Mouse (Mus musculus) layer of hippocampus, adult 18-20 months (tissue): Measurements from ENCODE around the gene Ptprn. TPM values are rescaled to one million over a fixed set of nuclear protein-coding genes. Genes with fewer than 3 reads are reported as not detected.

Source experiments
- DNase-seq, 2 experiments: peaks; one replicate each; pipeline ENCODE4 v3.0.0; 2022; ENCODE audit warnings: low spot score in 2 of 2
- long read RNA-seq: library from polyadenylated mRNA; stranded (forward); transcript quantifications from one replicate; pipeline ENCODE4 v2.0.0, GENCODE M21; 2021
- total RNA-seq, 2 experiments: library from RNA; stranded (reverse); gene quantifications; 2 replicates each; pipeline ENCODE4 v1.2.3; 2021

The Ptprn gene
- 100 to 1,000 TPM; 399 to 401 TPM for total RNA-seq
- long read RNA-seq, transcript Ptprn-201 (23 exons, 3,554 nt), result major isoform, 246 of 512 reads
- long read RNA-seq, partial matches to known transcripts, result 203 of 512 reads
- long read RNA-seq, other reads (novel, unspliced or antisense), result 63 of 512 reads

DNA sequence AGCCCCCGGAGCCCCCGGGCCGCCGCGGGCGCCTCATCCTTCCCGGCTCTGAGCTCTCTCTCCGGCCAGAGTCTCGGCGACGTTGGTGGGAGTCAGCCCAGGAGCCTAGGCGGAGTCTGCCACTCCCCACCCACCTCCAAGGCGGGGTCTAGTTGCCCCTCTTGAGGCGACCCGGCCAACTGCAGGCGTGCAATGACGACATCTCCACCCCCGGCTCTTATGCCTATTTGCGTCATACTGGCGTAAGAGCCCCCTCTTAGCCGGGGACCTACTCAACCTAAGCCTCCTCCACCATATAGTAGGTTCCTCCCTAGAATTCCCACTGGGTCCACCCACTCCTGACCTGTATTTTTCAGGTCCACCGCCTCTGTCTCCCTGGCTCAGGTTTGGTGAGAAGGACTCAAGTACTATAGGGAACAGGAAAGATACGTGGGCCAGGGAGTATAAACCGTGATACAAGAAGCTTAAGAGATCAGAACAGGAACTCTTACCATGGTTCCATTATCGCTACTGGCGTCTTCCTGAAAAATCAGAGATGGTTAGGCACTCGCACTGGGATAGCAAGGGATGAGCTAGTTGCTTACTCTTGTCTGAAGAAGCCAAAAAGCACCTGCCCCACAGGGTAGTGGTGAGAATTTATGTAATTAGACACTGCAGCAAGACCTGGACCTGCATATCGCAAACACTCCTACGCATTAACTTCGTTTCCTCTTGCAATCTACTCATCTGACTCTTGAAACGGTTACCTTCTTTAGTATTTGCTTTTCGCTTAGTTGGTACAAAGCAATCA lies at the start of gene Ptprn:
Ptprn (minus strand) TSS at position 412 of the 790 bp plus-strand sequence.
- DNase-seq, result peak; percentile 78 to 79

DNA sequence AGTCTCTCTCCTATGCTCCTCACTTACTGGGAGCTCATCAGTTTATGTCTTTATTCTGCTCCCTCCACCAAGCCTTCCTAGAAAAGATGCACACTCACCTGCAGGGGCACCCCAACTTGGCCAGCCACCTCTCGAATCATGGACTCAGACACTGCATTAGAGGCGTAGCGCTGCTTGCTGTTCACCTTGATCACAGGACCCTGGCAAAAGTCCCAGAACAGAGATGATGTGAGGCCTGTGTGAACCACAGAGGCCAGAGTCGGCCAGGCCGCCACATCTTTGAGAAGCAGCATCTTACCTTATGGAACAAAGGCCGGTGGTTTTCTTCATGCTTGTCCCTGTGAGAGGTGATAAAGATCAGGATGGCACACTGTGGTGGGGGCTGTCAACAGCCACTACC lies 47.4 kb upstream of the Ptprn start:
- DNase-seq, result no peak

DNA sequence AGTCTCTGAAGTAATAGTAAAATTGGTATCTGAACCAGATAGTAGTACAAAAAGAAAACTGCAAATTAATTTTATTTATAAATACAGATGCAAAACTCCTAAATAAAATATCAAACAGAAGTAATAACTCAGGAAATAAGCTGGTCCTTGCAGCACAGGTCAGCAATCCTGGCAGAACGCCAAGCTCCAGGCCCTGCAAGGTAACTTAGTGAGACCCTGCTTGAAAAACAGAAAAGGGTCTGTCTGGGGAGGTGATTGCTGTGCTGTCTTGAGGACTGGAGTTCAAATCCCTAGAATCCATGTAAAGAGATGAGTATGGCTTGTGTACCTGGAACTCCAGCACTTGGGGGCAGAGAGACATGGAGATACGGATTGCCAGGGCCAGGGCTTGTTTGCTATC lies 40.4 kb upstream of the Ptprn start:
- no peak for DNase-seq

DNA sequence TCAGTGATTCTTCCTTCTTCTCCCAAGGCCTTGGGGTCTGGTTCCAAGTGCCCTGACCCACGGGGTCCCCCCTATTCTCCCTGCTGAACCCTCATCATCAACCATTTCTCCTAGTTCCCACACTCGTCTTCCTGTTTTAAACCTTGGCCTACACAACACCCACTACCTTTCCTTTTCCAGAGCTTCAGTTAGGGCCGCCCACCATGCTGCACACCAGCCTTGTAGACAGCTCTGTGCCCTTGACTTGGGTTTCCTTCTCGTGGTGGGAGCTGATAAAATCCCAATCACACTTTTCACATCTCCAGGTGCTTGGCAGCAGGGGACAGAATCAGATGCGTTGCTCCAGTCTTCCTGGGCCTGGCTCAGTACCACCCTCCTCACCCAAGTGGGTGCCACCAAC lies 30.0 kb upstream of the Ptprn start:
- DNase-seq, result no peak

DNA sequence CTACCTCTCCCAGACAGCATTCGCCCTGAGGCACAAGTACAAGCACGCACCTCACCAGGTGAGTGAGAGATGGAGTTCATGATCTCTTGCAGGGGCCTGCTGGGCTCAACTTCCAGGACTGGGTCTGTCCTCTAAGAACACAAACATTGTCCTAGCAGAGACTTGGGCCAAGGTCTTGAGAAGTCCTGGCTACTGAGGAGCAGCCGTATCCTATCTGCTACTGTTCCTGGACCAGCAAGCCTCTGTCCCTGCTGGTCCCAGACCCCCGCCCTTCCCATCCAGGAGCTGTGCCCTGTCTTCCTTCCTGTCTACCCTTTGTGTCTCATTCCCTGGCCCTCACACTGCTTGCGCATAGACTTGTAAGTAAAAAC lies 29.0 kb upstream of the Ptprn start:
- DNase-seq, result no peak

DNA sequence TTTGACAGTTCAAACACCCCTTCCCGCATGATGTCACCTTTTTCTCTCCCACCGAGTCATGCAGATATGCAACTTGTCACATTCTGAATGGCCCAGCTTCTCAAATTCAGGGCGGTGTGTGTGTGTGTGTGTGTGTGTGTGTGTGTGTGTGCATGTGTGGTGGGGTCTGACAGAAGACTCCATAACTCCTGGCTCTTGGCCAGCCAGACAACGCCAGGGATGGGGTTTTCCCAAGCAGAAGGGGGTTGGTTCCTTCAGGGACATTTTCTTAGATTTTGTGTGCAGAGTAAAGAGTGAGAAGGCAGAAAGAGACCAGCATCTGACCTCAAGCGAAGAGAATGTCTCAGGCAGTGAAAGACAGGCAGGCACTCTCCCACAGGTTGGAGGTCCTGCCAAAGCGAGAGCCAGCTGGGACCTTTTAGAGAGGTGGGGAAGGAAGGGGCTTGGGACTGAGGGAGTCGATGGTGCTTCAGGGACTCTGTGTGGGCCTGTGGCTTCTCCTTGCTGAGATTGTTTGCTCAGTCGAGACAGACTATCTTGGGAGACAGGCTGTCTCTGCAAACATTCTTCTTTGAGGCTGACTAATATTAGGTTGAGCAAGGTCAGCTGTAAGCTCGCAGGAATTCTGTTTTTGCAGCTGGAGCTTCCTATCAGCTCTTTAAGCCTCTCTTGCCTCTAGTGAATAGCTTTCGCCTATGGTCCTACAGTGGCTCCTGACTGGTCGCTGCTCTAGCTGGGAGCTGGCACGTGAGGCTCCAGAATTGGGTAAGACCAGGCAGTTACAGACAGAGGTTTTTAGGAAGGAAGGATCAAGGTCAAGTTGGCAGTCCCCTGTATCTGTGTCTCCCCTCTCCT lies 28.4 kb upstream of the Ptprn start:
- DNase-seq, result no peak

DNA sequence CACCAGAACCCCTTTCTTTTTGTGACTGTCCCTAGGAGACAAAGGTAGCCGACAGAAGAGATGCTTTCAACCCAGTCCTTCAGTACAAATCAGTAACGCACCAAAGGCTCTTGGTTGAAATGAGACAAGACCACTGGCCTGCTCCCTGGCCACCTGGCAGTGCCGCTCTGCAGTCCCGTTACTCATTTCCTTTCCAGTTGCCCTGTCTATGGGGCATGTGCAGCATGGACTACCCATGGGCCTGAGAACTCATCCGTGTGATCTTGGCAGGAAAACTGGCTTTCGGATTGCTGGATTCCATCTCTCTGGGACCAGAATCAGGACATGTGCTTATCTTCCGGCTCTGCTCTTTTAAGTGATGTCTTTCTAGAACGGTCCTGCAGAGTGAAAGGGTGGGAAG lies 27.0 kb upstream of the Ptprn start:
- no peak for DNase-seq

DNA sequence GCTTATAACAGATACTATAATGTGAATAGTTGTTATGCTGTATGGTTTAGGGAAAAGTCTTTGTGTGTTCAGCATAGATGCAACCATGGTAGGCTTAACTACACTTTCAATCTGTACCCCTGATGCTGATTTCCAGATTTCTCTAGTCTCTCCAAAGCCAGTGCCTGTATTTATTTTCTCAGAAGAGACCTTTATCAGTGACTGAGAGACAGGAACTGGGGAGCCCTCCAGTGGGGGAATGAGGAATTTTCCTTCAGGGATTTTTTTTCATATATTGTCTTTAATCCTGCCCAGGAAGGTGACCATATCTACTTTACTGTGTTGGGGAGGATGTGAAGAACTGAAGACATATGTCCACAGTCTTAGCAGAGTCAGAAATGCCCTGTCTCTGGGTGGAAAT lies 26.3 kb upstream of the Ptprn start:
- DNase-seq, result peak; percentile 44 to 86

DNA sequence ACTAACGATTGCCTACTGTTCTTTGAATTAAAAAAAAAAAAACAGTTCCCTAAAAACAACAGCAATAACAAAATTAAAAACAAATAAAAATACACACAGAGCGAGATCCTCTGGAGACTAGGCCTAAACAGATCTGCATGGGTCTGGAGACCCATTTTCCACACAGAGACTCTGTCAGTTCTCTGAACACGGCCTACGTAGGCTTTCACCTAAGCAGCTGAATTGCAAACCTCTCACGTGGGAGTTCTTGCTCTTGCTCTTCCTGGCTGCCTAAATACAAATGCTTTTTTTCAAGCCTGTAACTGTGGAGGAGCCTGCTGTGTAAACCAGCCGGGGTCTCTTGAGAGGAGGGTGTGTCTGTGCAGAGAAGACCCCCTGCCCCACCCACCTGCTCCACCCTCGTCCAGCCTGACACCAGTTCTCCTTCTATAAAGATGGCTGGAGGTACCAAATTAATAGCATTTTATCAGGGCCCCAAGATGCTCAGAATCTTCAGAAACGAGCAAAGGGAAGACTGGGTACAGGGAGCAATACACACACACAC lies 25.7 kb upstream of the Ptprn start:
- DNase-seq, result no peak

DNA sequence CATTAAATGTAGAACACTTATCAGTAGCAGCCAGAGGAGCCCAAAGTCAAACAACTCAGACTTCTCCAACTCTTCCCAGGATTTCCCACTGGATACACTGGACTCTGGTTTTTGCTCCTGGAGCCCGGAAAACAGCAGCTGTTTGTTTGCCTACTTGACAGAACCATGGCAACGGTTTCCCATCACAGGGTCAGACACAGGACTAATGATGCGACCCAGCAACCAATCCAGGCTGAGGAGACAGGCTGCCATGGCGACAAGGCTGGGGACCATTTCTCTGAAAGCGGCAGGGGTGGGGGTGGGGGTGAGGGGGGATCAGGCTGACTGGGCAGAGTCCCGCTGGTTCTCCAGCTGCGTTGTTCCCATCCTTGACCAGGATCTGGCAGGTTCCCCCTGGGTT lies 25.1 kb upstream of the Ptprn start:
- peak; percentile 37 to 54 for DNase-seq

DNA sequence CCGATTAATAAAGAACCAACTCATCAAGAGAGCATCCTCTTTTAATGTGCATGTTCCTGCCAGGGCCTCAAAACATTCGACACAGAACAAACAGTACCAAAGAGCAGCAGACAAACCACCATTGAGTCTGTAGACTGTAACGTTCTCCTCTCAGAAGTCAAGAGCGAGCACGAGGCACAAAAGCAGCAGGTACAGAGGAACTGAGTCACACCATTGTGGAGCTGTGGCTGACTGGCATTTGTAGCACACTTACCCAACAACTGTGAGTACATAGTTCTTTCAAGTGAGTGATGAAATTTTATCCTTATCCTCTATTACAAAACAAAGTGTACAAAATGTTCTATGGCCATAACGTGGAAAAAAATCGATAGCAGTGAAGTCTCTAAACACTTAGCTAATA lies 20.6 kb upstream of the Ptprn start:
- DNase-seq, result no peak

DNA sequence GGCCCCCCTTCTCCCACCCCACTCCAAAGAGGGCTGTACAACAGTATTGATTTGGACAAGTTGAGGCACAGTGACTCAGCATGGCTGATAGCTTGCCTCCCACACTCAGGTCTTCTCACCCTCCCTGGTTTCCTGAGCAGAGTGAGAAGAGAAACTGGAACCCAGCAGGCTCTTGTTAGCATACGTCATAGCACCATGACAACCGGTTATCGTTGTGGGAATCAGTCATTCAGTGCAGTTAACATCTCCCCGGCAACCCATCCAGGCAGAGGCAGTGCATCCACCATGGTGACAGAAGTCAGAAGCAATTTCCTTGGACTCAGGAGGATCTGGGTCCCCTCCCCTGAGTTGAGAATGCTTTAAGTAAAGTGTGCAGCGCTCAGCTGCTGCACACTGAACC lies 18.7 kb upstream of the Ptprn start:
- peak; percentile 38 to 49 for DNase-seq

DNA sequence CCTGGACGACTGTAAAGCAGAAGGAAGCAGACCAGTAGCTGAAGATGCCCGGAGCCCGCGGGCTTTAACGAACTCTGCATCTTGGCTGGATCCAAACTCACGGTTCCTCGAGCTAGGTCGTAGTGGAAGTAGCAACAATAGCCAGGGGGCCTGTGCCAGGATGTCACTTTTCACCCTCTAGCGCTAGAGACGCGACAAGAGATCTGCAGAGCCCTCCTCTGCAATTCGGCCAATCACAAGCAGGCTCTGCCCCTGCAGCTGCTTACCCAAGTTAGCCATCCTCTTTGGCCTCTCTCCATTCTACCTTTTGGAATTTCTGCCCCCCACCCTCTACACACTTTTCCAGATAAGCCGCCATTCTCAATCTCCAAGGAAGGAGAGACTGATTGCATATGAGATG lies 13.9 kb upstream of the Ptprn start, which contains the start of gene Resp18:
Resp18 (minus strand) TSS at position 188 of the 400 bp plus-strand sequence.
- no peak for DNase-seq

DNA sequence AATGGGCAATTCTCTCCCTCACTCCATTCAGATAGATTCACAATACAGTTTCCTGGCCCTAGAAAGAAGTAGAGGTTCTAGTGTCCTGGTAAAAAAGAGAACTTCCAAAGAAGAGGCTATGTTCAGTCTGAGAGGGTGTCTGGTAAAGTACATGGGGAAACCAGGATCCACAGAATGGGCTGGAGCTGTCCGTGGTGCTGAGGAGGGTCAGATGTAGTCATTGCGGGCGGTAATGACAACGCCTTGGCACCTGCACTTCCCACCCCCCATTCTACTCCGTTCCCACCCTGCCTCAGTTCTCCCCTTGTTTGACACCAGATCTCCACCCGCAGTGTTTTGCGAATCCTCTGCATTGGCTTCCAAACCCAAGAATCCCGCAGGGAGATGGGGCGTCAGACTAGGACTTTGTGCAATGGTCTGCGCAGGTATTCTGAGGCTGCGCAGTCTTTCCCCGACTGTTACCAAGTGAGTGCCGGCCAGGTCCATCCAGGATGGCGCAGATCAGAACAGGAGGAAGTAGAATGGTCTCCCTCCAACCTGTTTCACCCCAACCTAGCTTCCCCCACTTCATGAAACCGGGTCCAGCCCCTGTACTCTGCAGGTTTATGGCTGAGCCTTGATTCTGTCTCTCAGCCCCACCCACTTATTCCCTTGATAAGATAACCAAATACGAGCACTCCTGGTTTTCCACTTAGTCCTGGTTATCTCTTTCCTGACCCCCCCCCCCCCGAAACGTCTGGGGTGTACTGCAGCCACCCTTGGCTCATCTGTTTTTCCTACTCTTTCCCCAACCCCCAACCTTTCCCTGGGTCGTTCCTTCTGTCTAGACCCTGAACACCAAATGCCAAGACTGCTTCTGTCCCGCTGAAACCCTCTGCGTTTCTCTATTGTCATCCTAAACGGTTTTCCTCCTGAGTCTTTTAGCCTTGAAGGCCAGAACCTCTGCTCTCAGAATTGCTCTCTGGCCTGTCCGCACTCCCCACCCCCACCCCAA lies 13.2 kb upstream of the Ptprn start:
- no peak for DNase-seq

DNA sequence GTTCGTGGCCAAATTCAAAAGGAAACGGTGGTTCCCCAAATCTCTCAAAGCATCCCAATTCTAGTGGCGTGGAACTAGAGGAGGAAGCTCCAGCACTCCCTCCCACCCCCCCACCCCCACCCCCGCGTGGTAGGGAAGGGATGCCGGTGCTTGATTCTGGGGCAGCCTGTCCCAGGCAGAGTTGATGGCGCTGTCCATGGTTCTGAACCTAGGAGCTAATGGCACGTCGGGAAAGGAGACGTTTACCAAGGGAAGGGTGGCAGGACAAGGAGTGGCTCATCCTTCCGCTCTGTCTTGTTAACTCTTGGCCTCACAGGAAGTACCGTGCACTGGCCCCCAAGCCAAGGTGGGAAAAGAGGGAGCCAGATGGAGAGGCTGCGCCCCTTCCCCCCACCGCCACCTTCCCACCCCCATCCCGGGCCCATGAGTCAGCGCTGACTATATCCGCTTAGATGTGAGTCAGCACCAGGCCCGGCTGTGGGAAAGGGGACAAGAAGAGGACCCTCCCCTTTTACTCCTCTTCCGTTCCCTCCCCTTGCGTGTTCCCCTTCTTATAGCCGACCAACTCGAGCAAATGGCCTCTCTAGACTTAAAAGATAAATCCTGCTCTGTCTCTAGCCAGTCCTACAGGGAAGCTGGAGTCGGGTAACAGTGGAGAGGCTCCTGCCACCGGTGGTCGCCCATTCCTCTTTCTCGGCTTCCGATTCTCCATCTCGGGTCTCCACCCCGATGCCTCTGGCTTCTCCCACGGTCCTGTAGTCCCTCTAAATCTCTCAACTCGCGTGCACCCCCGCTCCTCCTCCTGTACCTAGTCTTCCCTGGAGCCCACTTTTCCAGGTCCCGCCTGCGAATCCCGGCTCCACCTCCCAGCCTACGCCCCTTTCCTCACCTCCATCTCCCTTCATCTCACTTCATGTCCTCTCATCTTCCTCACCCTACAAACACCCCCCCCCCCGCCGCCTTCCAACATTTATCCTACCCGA lies 1.0 kb downstream of the Ptprn start:
- DNase-seq, result peak in 1 of 2 experiments; percentile 61

DNA sequence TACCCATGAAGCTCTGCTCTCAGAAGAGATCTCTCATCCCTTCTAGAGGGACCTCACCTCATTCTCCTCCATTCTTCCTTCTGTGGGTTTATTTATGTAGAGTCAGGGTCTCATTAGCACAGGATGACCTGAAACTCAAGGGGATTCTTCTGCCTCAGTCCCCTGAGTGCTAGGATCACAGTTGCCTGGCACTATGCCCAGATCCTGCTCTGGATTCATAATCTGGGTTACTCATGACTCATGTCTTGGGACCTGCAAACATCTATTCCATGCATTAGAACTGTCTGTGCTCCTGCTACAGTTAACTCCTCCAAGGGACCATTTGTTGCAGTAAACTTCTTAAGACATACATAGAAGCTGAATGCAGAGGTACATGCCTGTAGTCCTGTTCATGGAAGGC lies 3.0 kb downstream of the Ptprn start:
- no peak for DNase-seq

DNA sequence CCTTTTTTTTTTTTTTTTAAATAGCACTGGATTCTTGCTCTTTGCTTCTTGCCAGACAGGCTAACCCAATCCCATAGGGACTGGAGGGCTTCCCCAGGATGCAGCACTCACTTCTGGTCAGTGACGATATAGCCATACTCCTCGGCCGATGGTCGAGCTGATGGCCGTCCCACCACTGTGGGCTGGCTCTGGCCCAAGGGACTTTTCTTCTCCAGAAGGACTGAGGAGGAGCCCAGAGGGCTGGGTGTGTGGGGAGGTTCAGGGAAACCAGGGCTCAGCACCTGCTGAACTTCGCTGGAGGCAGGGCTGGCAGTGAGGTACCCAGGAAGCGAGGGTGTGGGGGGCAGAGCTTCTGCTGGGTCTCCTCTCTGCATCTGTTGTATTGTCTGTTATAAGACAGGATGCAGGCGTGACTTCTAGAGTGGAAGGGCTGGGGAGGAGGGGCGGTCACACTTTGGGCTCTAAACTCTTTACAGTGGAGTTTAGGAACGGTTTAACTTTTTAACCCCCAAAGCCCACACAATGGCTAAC lies 8.7 kb downstream of the Ptprn start:
- DNase-seq, result no peak

DNA sequence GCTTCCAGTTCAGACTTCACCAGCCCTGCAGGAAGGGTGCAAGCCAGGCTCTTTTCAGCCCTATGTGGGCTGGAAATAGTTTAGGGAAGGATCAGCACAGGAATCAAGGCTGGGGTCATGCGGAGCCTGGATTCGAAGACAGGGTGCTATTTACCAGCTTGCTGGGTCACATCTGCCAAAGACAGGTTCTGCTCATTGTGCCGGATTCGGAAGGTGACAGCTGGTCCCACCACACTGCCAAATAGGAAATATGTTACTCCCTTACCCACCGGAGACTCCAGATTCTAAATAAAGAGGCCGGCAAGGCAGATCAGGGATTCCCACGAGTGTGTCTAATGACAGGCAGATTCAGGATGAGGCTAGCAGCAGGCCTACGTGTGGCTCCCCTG lies 9.7 kb downstream of the Ptprn start:
- DNase-seq, result peak in 1 of 2 experiments; percentile 58
